Mouse (Mus musculus) forebrain, embryonic 11.5 days (tissue): ENCODE measurements around the gene Irf2. TPM values are rescaled to one million over a fixed set of nuclear protein-coding genes. Genes with fewer than 3 reads are reported as not detected.

Experiments used
- ATAC-seq: fragments of 200-750 bp; cut with Nextera tagmentation; replicated peaks from 2 replicates; pipeline ENCODE4 v1.8.0; 2017; ENCODE audit warnings: moderate TSS enrichment; ENCODE audit not compliant: low FRiP score
- DNase-seq: peaks from one replicate; pipeline ENCODE4 v3.0.0-alpha.2; 2017; ENCODE audit warnings: low spot score
- H3K27ac ChIP-seq: fragments of 300-500 bp; sonication (generic); 2 replicates; pipeline ENCODE4 v1.5.1; 2014; ENCODE audit warnings: low read depth, low read length
- H3K27me3 ChIP-seq: fragments of 300-500 bp; sonication (generic); 2 replicates; pipeline ENCODE4 v1.6.1; 2014; ENCODE audit warnings: mild to moderate bottlenecking, low read length, mixed read lengths; ENCODE audit not compliant: control insufficient read depth, insufficient read depth
- H3K36me3 ChIP-seq: fragments of 300-500 bp; sonication (generic); 2 replicates; pipeline ENCODE4 v1.6.1; 2014; ENCODE audit warnings: mild to moderate bottlenecking, low read length, moderate library complexity, mixed read lengths; ENCODE audit not compliant: control insufficient read depth, insufficient read depth
- H3K4me1 ChIP-seq: fragments of 300-500 bp; sonication (generic); replicated peaks from 2 replicates; pipeline ENCODE4 v1.6.1; 2014; ENCODE audit warnings: low read length, mixed read lengths; ENCODE audit not compliant: control insufficient read depth, insufficient read depth
- H3K4me2 ChIP-seq: fragments of 300-500 bp; sonication (generic); 2 replicates; pipeline ENCODE4 v1.6.1; 2014; ENCODE audit warnings: low read depth, mild to moderate bottlenecking, low read length, moderate library complexity, mixed read lengths; ENCODE audit not compliant: severe bottlenecking
- H3K4me3 ChIP-seq: fragments of 300-500 bp; sonication (generic); 2 replicates; pipeline ENCODE4 v1.5.1; 2014; ENCODE audit warnings: low read depth, low read length
- H3K9ac ChIP-seq: fragments of 300-500 bp; sonication (generic); 2 replicates; pipeline ENCODE4 v1.6.1; 2014; ENCODE audit warnings: low read length
- H3K9me3 ChIP-seq: fragments of 300-500 bp; sonication (generic); 2 replicates; pipeline ENCODE4 v1.6.1; 2016; ENCODE audit warnings: low read length, mixed read lengths; ENCODE audit not compliant: control insufficient read depth
- WGBS: fragments of 180-500 bp; shearing (Covaris S2); extraction: QIAGEN DNeasy Blood & Tissue Kit; methylation state at CpG from one replicate; pipeline ENCODE4 v1.1.7; 2014; 5-methylcytosine and 5-hydroxymethylcytosine counted together
- polyA plus RNA-seq: library from polyadenylated mRNA; unstranded; fragments of >200 nt; fragmentation: Nextera tagmentation; extraction: Ambion mirVana; gene quantifications from 2 replicates; pipeline ENCODE4 v1.2.1, GENCODE M21; 2014

Irf2 gene
- polyA plus RNA-seq, 1 experiment from 2014 or later, result 12.8 TPM

DNA sequence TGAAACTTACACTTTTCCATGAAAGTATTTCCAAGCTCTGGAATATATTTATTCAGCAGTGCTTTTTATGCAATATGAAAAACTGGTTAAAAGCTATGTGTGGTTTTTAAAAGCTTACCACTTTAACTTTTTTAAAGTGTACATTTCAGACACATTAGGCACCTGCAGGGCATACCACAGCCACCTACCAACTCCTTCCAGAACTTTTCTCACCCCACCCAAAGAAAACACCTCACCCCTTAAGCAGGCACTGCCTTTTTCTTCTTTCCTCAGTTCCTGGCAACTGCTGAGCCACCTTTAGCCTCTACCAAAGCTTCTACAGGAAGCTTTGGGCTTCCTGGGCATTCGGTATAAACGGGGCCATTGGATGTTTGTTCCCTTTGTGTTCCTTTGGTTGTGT lies 62.5 kb downstream of the Irf2 start:
- H3K4me3 ChIP-seq, result no peak overlapping the region
- ATAC-seq, result no peak
- no peaks in the 10 kb centered on the region for H3K27me3 ChIP-seq
- no peaks in the 10 kb centered on the region for H3K4me1 ChIP-seq
- H3K4me2 ChIP-seq, result no peak overlapping the region
- H3K9me3 ChIP-seq, result no peaks in the 10 kb centered on the region
- 91% methylated on average over 2 of the region's 2 CpGs for WGBS
- H3K27ac ChIP-seq, result no peak overlapping the region
- no peak for DNase-seq
- H3K36me3 ChIP-seq, result peaks cover 2% of the 10 kb centered on the region; the same call in 1 of the 2 replicates
- H3K9ac ChIP-seq, result no peak overlapping the region

DNA sequence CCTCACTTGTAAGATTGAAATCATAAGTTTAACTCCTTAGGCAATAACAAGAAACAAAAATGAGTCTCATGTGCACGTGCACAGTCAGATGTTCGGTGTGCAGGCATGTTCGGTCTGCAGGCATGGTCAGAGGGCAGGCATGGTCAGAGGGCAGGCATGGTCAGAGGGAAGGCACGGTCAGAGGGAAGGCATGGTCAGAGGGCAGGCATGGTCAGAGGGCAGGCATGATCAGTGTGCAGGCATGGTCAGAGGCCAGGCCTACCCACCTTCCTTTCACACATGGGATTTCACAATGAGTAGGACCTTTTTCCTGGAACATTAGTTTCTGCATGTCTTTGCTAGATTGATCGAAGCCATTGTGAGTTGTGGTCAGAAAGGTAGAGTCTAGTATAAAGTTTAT lies 65.2 kb downstream of the Irf2 start:
- ATAC-seq (no peak), DNase-seq (no peak)
- no peak overlapping the region for H3K4me3 ChIP-seq
- peaks cover 9% of the 10 kb centered on the region; the same call in 1 of the 2 replicates for H3K36me3 ChIP-seq
- no peaks in the 10 kb centered on the region for H3K4me1 ChIP-seq
- H3K9ac ChIP-seq, result no peak overlapping the region
- no peaks in the 10 kb centered on the region for H3K27me3 ChIP-seq
- H3K9me3 ChIP-seq, result no peaks in the 10 kb centered on the region
- no peak overlapping the region for H3K27ac ChIP-seq
- no peak overlapping the region for H3K4me2 ChIP-seq
- WGBS, result 84% methylated on average over 5 of the region's 5 CpGs

DNA sequence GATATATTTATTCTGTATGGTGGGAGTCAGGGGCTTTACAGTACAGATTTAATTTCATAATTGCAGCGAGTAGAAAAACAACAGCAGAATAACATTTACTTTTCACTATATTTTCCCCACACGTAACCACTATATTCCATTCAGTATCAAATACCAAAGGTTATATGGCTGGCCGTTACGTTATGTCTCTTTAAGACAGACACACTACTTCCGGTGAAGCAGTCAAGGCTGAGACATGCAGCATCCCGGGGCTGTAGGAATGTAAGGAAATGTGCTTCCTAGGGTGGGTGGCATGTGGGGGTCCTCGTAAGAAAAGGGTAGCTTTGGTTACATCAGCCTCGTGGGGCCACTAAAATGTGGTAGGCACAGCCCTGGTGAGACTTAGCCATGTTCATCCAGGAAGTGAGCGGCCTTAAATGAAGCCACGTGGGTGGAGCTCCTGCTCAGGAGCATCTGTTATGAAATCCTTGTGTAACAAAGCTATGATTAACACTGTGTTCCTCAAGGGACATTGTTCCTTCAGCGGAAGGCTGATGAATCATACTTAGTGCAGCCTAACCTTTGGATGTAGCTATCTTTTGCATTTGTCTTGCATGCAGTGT lies 71.6 kb downstream of the Irf2 start:
- ATAC-seq, result no peak

DNA sequence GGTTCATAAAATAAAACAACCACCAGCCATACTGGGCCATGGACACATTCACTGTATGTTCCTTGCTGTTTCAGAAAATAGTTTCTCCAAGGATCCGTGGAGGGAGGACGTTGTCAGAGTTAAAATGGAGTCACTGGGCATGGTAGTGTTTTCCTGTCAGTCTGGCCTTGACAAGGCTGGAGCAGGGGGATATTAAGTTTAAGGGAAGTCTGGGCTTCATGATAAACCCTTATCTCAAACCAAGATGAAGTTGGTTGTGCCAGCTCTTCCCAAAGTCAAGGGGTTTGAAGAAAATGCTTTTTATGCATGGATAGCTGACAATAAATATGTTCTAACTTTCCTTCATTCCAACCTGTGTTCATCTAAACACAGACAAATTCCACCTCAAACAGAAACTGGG lies 72.4 kb downstream of the Irf2 start:
- Histone ChIP-seq H3K27me3 (no peaks in the 10 kb centered on the region), H3K36me3 (peaks cover 8% of the 10 kb centered on the region; the same call in 1 of the 2 replicates), H3K4me2 (no peak overlapping the region), H3K4me3 (no peak overlapping the region), H3K27ac (no peak overlapping the region), H3K4me1 (no peaks in the 10 kb centered on the region), H3K9ac (no peak overlapping the region), H3K9me3 (no peaks in the 10 kb centered on the region)
- ATAC-seq (no peak), DNase-seq (no peak)
- 90% methylated on average over 2 of the region's 2 CpGs for WGBS

More for the DNA sequence above, 71.6 kb downstream of the Irf2 start:
- no peaks in the 10 kb centered on the region for H3K9me3 ChIP-seq
- H3K4me3 ChIP-seq, result no peak overlapping the region
- peaks cover 9% of the 10 kb centered on the region; the same call in 1 of the 2 replicates for H3K36me3 ChIP-seq
- no peak overlapping the region for H3K9ac ChIP-seq
- no peak for DNase-seq
- no peaks in the 10 kb centered on the region for H3K27me3 ChIP-seq
- 92% methylated on average over 11 of the region's 11 CpGs for WGBS
- H3K4me1 ChIP-seq, result no peaks in the 10 kb centered on the region
- no peak overlapping the region for H3K4me2 ChIP-seq
- H3K27ac ChIP-seq, result no peak overlapping the region

DNA sequence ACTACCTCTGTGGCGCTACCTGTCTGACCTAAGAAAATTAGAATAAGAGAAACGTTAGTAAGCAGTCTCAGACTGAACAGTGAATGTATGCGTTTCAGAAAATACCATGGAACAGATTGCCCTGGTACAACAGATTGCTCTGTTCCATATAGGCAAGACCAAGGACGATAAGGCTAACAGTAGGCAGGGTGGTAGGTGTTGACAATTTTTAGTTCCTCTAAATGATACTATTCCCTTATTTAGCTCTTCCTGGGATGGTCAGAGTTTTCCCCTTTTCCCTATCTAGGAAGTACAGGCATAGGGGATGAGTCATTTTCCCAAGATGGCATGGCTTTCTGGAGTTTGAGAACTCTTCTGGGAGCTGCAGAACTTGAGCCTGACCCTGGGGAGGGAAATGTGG lies 73.4 kb downstream of the Irf2 start:
- no peak overlapping the region for H3K9ac ChIP-seq
- no peak overlapping the region for H3K4me3 ChIP-seq
- H3K36me3 ChIP-seq, result no peaks in the 10 kb centered on the region; the same call in 1 of the 2 replicates
- H3K27ac ChIP-seq, result no peak overlapping the region
- no peak for DNase-seq
- WGBS, result 93% methylated on average over 4 of the region's 4 CpGs
- H3K4me1 ChIP-seq, result no peaks in the 10 kb centered on the region
- ATAC-seq, result no peak
- H3K4me2 ChIP-seq, result no peak overlapping the region
- no peaks in the 10 kb centered on the region for H3K27me3 ChIP-seq
- H3K9me3 ChIP-seq, result no peaks in the 10 kb centered on the region

DNA sequence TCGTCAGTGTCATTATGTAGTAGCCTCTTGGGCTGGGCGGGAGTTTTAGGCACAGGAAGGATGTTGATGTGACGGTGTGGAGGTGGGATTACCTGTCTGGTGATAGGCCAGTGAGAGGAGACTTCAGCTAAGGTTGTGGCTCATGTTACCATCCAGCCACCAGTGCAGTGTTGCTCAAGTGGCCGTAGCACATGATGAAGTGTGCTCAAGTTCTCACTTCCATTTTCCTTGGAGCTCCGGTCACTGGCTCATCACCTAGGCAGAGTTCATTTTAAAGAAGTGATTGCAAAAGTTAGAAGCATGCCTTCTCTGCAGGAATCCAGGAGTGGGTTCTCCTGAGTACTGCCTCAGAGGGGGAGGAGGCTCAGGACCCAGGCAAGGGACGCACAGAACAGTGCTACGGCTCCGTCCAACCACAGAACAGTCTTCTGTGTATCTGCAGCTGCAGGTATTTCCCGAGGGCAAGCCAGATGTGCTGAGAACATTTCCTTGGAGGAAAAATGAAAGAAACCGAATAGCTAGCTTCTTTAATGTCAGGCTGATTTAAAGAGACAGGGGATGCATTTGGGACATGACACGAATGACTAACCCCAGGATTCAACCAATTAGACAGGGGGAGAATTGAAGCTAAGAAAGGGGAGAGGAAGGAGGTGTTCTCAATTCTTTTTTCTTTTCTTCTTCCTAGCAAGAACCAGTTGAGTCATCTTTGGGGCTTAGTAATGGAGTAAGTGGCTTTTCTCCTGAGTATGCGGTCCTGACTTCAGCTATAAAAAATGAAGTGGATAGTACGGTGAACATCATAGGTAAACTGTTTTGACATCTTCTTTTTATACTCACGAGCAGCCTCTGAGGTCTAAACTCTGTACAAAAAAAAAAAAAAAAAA lies 78.8 kb downstream of the Irf2 start:
- no peak overlapping the region for H3K27ac ChIP-seq
- H3K9me3 ChIP-seq, result no peaks in the 10 kb centered on the region
- H3K4me3 ChIP-seq, result no peak overlapping the region
- no peaks in the 10 kb centered on the region for H3K4me1 ChIP-seq
- H3K9ac ChIP-seq, result no peak overlapping the region
- no peaks in the 10 kb centered on the region; the same call in 1 of the 2 replicates for H3K36me3 ChIP-seq
- no peaks in the 10 kb centered on the region for H3K27me3 ChIP-seq
- 85% methylated on average over 14 of the region's 14 CpGs for WGBS
- ATAC-seq (no peak), DNase-seq (no peak)
- H3K4me2 ChIP-seq, result no peak overlapping the region

DNA sequence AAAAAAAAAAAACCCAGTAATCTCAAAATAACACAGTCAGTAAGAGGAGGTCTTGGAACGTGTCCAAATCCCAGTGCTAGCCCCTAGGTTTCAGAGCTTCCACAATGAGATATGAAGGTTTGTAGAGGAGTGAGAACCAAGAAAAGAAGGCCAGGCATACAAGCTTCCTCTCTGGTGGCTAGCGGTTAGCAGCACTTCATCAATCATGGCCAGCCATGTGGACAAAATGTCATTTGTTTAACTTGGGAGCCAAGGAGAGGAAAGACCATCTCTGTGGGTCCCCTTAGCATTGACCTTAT lies 79.4 kb downstream of the Irf2 start:
- WGBS, result 92% methylated on average over 2 of the region's 2 CpGs
- Histone ChIP-seq H3K36me3 (no peaks in the 10 kb centered on the region; the same call in 1 of the 2 replicates), H3K27ac (no peak overlapping the region), H3K4me1 (no peaks in the 10 kb centered on the region), H3K4me2 (no peak overlapping the region), H3K27me3 (no peaks in the 10 kb centered on the region), H3K9me3 (no peaks in the 10 kb centered on the region), H3K9ac (no peak overlapping the region), H3K4me3 (no peak overlapping the region)
- ATAC-seq (no peak), DNase-seq (no peak)

DNA sequence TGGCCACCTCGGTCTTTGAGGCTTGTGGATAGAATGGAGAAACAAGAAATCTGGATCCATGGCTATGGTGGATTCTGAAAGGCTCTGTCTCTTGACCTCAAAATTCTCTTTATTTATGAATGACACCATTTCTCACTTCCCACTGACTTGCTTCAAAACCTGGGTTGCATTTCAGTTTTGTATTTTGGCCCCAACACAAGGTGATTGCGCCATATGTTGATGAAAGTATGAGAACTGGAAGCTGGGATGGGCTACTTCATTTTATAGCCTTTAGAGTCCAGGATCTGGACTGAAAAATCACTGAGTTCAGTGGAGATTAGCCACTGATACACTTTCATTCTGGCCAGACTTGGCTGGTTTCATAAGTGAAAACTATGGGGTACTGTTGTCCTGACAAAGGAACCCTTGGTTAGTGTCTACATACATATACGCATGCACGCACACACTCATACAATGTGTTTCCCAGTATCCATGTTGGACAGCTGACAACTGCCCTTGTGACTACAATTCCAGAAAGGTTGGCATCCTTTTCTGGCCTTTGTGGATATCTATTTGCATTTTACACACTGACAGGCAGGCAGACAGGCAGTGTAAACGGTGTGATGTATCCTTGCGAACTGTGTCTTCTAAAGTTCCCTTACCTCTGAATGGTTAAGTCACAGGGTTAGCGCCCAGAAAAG lies 89.3 kb downstream of the Irf2 start:
- Histone ChIP-seq H3K27me3 (no peaks in the 10 kb centered on the region), H3K4me1 (no peaks in the 10 kb centered on the region), H3K9ac (no peak overlapping the region), H3K9me3 (no peaks in the 10 kb centered on the region), H3K4me3 (no peak overlapping the region), H3K27ac (no peak overlapping the region), H3K36me3 (no peaks in the 10 kb centered on the region), H3K4me2 (no peak overlapping the region)
- WGBS, result 95% methylated on average over 7 of the region's 7 CpGs
- no peak for ATAC-seq
- no peak for DNase-seq
